Mouse (Mus musculus): ENCODE data around the gene Med21. TPM values are rescaled to one million over a fixed set of nuclear protein-coding genes. Genes with fewer than 3 reads are reported as not detected.

Med21 gene
- polyA plus RNA-seq, 1 experiment from 2014 or later = 156 TPM

- peaks cover 7% of the 10 kb centered on the region; the same call in 1 of the 2 replicates for H3K9me3 ChIP-seq (ENCODE audit: control insufficient read depth, low read length)
- peak overlapping the region; percentile 48; the same call in 1 of the 2 replicates for H3K4me2 ChIP-seq (ENCODE audit: low read length)
- ATAC-seq (ENCODE audit: insufficient number of reproducible peaks, insufficient read depth, low FRiP score, low read depth) = no peak
- WGBS = 31% methylated on average over 5 of the region's 5 CpGs
- H3K4me1 ChIP-seq (ENCODE audit: control insufficient read depth in 2 of 2, insufficient read depth in 2 of 2, low read length in 2 of 2) = peaks cover 42 to 65% of the 10 kb centered on the region in 2 experiments
- H3K27me3 ChIP-seq (ENCODE audit: control insufficient read depth, insufficient read depth, low read length) = no peaks in the 10 kb centered on the region
- H3K4me3 ChIP-seq (ENCODE audit: control insufficient read depth in 1 of 2, insufficient read depth in 1 of 2, low read depth in 1 of 2, low read length in 2 of 2) = no peak overlapping the region
- H3K36me3 ChIP-seq (ENCODE audit: control insufficient read depth, insufficient read depth, low read length) = no peaks in the 10 kb centered on the region
- H3K27ac ChIP-seq (replicated peaks in 1 of 2; ENCODE audit: control insufficient read depth in 1 of 2, insufficient read depth in 1 of 2, low read depth in 2 of 2, low read length in 2 of 2) = peak overlapping the region; percentile 88
- H3K9ac ChIP-seq (ENCODE audit: low read length) = peak overlapping the region; percentile 35; the same call in 1 of the 2 replicates
Observed at GRCm38 (mm10) chr6:146672106-146672505, 29.8 kb downstream of the Med21 start.

GRCm38 (mm10) chr6:146673696-146674095, 31.3 kb downstream of the Med21 start:
- Histone ChIP-seq H3K9ac (ENCODE audit: low read length) (no peak overlapping the region), H3K27ac (replicated peaks in 1 of 2; ENCODE audit: control insufficient read depth in 1 of 2, insufficient read depth in 1 of 2, low read depth in 2 of 2, low read length in 2 of 2) (peak overlapping the region; percentile 1 to 92; a peak in 1 of 4 replicates)
- WGBS = 85% methylated on average over 4 of the region's 4 CpGs

GRCm38 (mm10) chr6:146674420-146674819, 32.1 kb downstream of the Med21 start:
- WGBS = 62% methylated on average over 8 of the region's 8 CpGs
- Histone ChIP-seq H3K9ac (ENCODE audit: low read length) (peak overlapping the region; percentile 32), H3K36me3 (ENCODE audit: control insufficient read depth, insufficient read depth, low read length) (no peaks in the 10 kb centered on the region), H3K4me3 (ENCODE audit: control insufficient read depth in 1 of 2, insufficient read depth in 1 of 2, low read depth in 1 of 2, low read length in 2 of 2) (no peak overlapping the region), H3K9me3 (ENCODE audit: control insufficient read depth, low read length) (peaks cover 8% of the 10 kb centered on the region; the same call in 1 of the 2 replicates), H3K4me1 (ENCODE audit: control insufficient read depth in 2 of 2, insufficient read depth in 2 of 2, low read length in 2 of 2) (peaks cover 48 to 67% of the 10 kb centered on the region in 2 experiments), H3K27me3 (ENCODE audit: control insufficient read depth, insufficient read depth, low read length) (no peaks in the 10 kb centered on the region), H3K4me2 (ENCODE audit: low read length) (peak overlapping the region; percentile 16), H3K27ac (replicated peaks in 1 of 2; ENCODE audit: control insufficient read depth in 1 of 2, insufficient read depth in 1 of 2, low read depth in 2 of 2, low read length in 2 of 2) (peak overlapping the region; percentile 92 to 93)
- ATAC-seq (ENCODE audit: insufficient number of reproducible peaks, insufficient read depth, low FRiP score, low read depth) = no peak

More at GRCm38 (mm10) chr6:146673696-146674095, 31.3 kb downstream of the Med21 start:
- Histone ChIP-seq H3K4me3 (ENCODE audit: control insufficient read depth in 1 of 2, insufficient read depth in 1 of 2, low read depth in 1 of 2, low read length in 2 of 2) (no peak overlapping the region), H3K27me3 (ENCODE audit: control insufficient read depth, insufficient read depth, low read length) (no peaks in the 10 kb centered on the region), H3K36me3 (ENCODE audit: control insufficient read depth, insufficient read depth, low read length) (no peaks in the 10 kb centered on the region), H3K4me2 (ENCODE audit: low read length) (no peak overlapping the region), H3K9me3 (ENCODE audit: control insufficient read depth, low read length) (peaks cover 7% of the 10 kb centered on the region; the same call in 1 of the 2 replicates), H3K4me1 (ENCODE audit: control insufficient read depth in 2 of 2, insufficient read depth in 2 of 2, low read length in 2 of 2) (peaks cover 49 to 71% of the 10 kb centered on the region in 2 experiments)
- no peak for ATAC-seq (ENCODE audit: insufficient number of reproducible peaks, insufficient read depth, low FRiP score, low read depth)

GRCm38 (mm10) chr6:146674881-146675536, 32.7 kb downstream of the Med21 start:
- Histone ChIP-seq H3K36me3 (ENCODE audit: control insufficient read depth, insufficient read depth, low read length) (no peaks in the 10 kb centered on the region), H3K27me3 (ENCODE audit: control insufficient read depth, insufficient read depth, low read length) (no peaks in the 10 kb centered on the region), H3K9me3 (ENCODE audit: control insufficient read depth, low read length) (peaks cover 14% of the 10 kb centered on the region; the same call in 1 of the 2 replicates), H3K4me3 (ENCODE audit: control insufficient read depth in 1 of 2, insufficient read depth in 1 of 2, low read depth in 1 of 2, low read length in 2 of 2) (no peak overlapping the region), H3K4me1 (ENCODE audit: control insufficient read depth in 2 of 2, insufficient read depth in 2 of 2, low read length in 2 of 2) (peaks cover 47 to 65% of the 10 kb centered on the region in 2 experiments), H3K27ac (replicated peaks in 1 of 2; ENCODE audit: control insufficient read depth in 1 of 2, insufficient read depth in 1 of 2, low read depth in 2 of 2, low read length in 2 of 2) (peak overlapping the region; percentile 92 to 93), H3K9ac (ENCODE audit: low read length) (peak overlapping the region; percentile 32; the same call in 1 of the 2 replicates), H3K4me2 (ENCODE audit: low read length) (peak overlapping the region; percentile 16)
- 7% methylated on average over 4 of the region's 4 CpGs for WGBS
- peak; percentile 72 for ATAC-seq (ENCODE audit: insufficient number of reproducible peaks, insufficient read depth, low FRiP score, low read depth)

- ATAC-seq (ENCODE audit: insufficient number of reproducible peaks, insufficient read depth, low FRiP score, low read depth) = no peak
- Histone ChIP-seq H3K4me2 (ENCODE audit: low read length) (no peak overlapping the region), H3K27me3 (ENCODE audit: control insufficient read depth, insufficient read depth, low read length) (no peaks in the 10 kb centered on the region), H3K4me3 (ENCODE audit: control insufficient read depth in 1 of 2, insufficient read depth in 1 of 2, low read depth in 1 of 2, low read length in 2 of 2) (no peak overlapping the region), H3K9me3 (ENCODE audit: control insufficient read depth, low read length) (peaks cover 9% of the 10 kb centered on the region; the same call in 1 of the 2 replicates), H3K4me1 (ENCODE audit: control insufficient read depth in 2 of 2, insufficient read depth in 2 of 2, low read length in 2 of 2) (peaks cover 43 to 57% of the 10 kb centered on the region in 2 experiments), H3K36me3 (ENCODE audit: control insufficient read depth, insufficient read depth, low read length) (no peaks in the 10 kb centered on the region), H3K27ac (replicated peaks in 1 of 2; ENCODE audit: control insufficient read depth in 1 of 2, insufficient read depth in 1 of 2, low read depth in 2 of 2, low read length in 2 of 2) (peak overlapping the region; percentile 56 to 92), H3K9ac (ENCODE audit: low read length) (no peak overlapping the region)
- WGBS = 36% methylated on average over 10 of the region's 10 CpGs
Observed at GRCm38 (mm10) chr6:146676904-146677303, 34.6 kb downstream of the Med21 start.

- no peaks in the 10 kb centered on the region for H3K36me3 ChIP-seq (ENCODE audit: control insufficient read depth, insufficient read depth, low read length)
- peak overlapping the region; percentile 14 for H3K4me2 ChIP-seq (ENCODE audit: low read length)
- H3K27me3 ChIP-seq (ENCODE audit: control insufficient read depth, insufficient read depth, low read length) = no peaks in the 10 kb centered on the region
- peak overlapping the region; percentile 86 to 91 for H3K27ac ChIP-seq (replicated peaks in 1 of 2; ENCODE audit: control insufficient read depth in 1 of 2, insufficient read depth in 1 of 2, low read depth in 2 of 2, low read length in 2 of 2)
- peaks cover 9% of the 10 kb centered on the region; the same call in 1 of the 2 replicates for H3K9me3 ChIP-seq (ENCODE audit: control insufficient read depth, low read length)
- H3K4me1 ChIP-seq (ENCODE audit: control insufficient read depth in 2 of 2, insufficient read depth in 2 of 2, low read length in 2 of 2) = peaks cover 44 to 56% of the 10 kb centered on the region in 2 experiments
- H3K9ac ChIP-seq (ENCODE audit: low read length) = peak overlapping the region; percentile 47; the same call in 1 of the 2 replicates
- no peak for ATAC-seq (ENCODE audit: insufficient number of reproducible peaks, insufficient read depth, low FRiP score, low read depth)
- no peak overlapping the region for H3K4me3 ChIP-seq (ENCODE audit: control insufficient read depth in 1 of 2, insufficient read depth in 1 of 2, low read depth in 1 of 2, low read length in 2 of 2)
- WGBS = 19% methylated on average over 10 of the region's 10 CpGs
Observed at GRCm38 (mm10) chr6:146678136-146679070, 36.1 kb downstream of the Med21 start.

- H3K4me1 ChIP-seq (ENCODE audit: control insufficient read depth in 2 of 2, insufficient read depth in 2 of 2, low read length in 2 of 2) = peaks cover 33 to 41% of the 10 kb centered on the region in 2 experiments
- WGBS = 76% methylated on average over 4 of the region's 4 CpGs
- ATAC-seq (ENCODE audit: insufficient number of reproducible peaks, insufficient read depth, low FRiP score, low read depth) = no peak
- H3K4me2 ChIP-seq (ENCODE audit: low read length) = no peak overlapping the region
- H3K36me3 ChIP-seq (ENCODE audit: control insufficient read depth, insufficient read depth, low read length) = no peaks in the 10 kb centered on the region
- H3K27ac ChIP-seq (replicated peaks in 1 of 2; ENCODE audit: control insufficient read depth in 1 of 2, insufficient read depth in 1 of 2, low read depth in 2 of 2, low read length in 2 of 2) = peak overlapping the region; percentile 51 to 73
- no peaks in the 10 kb centered on the region for H3K27me3 ChIP-seq (ENCODE audit: control insufficient read depth, insufficient read depth, low read length)
- H3K4me3 ChIP-seq (ENCODE audit: control insufficient read depth in 1 of 2, insufficient read depth in 1 of 2, low read depth in 1 of 2, low read length in 2 of 2) = no peak overlapping the region
- H3K9ac ChIP-seq (ENCODE audit: low read length) = peak overlapping the region; percentile 35; the same call in 1 of the 2 replicates
- H3K9me3 ChIP-seq (ENCODE audit: control insufficient read depth, low read length) = peaks cover 17% of the 10 kb centered on the region
Observed at GRCm38 (mm10) chr6:146683881-146684280, 41.5 kb downstream of the Med21 start.

Data from heart, embryonic 14.5 days (tissue).